Comparison of ENCODE assay signal across 14 mouse cellular contexts in the genomic region with DNA sequence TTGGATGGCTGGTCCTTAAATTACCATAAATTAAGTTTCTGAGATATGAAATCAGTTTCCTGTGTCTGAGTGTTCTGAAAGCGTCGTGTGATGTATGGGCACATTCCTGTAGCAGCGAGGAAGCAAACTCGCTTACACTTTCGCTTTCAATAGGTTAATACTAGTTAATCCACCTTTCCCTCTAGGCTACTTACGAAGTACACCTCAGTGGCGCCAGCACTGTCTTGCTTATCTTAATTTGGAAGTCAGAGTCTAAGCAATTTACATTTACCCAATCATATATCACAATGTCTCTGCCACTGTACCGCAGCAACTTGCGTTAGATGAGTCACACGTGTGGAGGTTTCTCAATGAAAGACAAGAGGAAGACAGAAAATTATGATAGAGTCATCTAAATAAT. TPM values are rescaled to one million over a fixed set of nuclear protein-coding genes. Genes with fewer than 3 reads are reported as not detected.
A peak's percentile ranks its signal among the peaks of the same experiment; 100 is the strongest.
DNase-seq lines count a peak whose midpoint lies in the region; ATAC-seq and TF ChIP-seq lines count a peak whose summit lies in the region.
"Had no signal": no experiment of that assay in that cellular context is flagged by ENCODE, and none has a peak within 500 bp of the region (broad histone marks: within the 10 kb centered on the region; RNA-seq: fewer than 3 reads in every experiment).

No protein-coding gene starts in this region.

- no peaks in the 10 kb centered on the region for H3K79me2 ChIP-seq in macrophage (ENCODE audit: inconsistent target)

- no peak for TF ChIP-seq CTCF in kidney, adult 2 months (conservative IDR thresholded peaks at IDR 0.05; ENCODE audit: insufficient read depth, insufficient read length, low read depth, low read length)

- DNase-seq in kidney, adult 2 months = peak; percentile 17
- no peak for DNase-seq in kidney, postnatal 25 days
- DNase-seq in 416B (ENCODE audit: low read depth) = peak; percentile 66
- DNase-seq in ovary, postnatal 10 days (ENCODE audit: low spot score) = no peak
- DNase-seq in retina, postnatal 1 day = no peak
- no peak for DNase-seq in embryo, embryonic 10 days (ENCODE audit: low spot score)
- DNase-seq: adrenal gland, postnatal 10 days; cerebellum, adult 18-20 months; gastrocnemius, postnatal 25 days; thymus, adult 2 months had no signal

- no peak for TF ChIP-seq POLR2A in kidney, adult 2 months (IDR thresholded peaks at IDR 0.05; ENCODE audit: low read depth, low read length)

- H3K4me1 ChIP-seq in kidney, adult 2 months (ENCODE audit: control insufficient read depth, insufficient read depth, low read length) = peaks cover 4% of the 10 kb centered on the region; the same call in 1 of the 2 replicates

- peak; percentile 86 for ATAC-seq in activated CD4-positive, CD25-positive, alpha-beta regulatory T cell, adult 4 months

- H3K4me3 ChIP-seq in kidney, adult 2 months (ENCODE audit: insufficient read depth, low read depth, low read length) = 0 out of 2 replicates have a peak overlapping the region, but pooled peaks have one; percentile 3
- H3K4me3 ChIP-seq in macrophage (ENCODE audit: inconsistent target) = peak overlapping the region; percentile 27

- H3K27me3 ChIP-seq in kidney, adult 2 months (replicated peaks; ENCODE audit: control insufficient read depth, insufficient read depth, low read length) = no peaks in the 10 kb centered on the region

- no peak overlapping the region for H3K27ac ChIP-seq in kidney, adult 2 months (ENCODE audit: insufficient read depth, low read depth, low read length)
- H3K27ac ChIP-seq in macrophage = no peak overlapping the region

- WGBS in kidney, adult 2 months = 60% methylated on average over 10 of the region's 10 CpGs
- 10% methylated on average over 8 of the region's 10 CpGs for WGBS in macrophage (ENCODE audit: missing documents)

- no peaks in the 10 kb centered on the region for H3K36me3 ChIP-seq in kidney, adult 2 months (ENCODE audit: control insufficient read depth, insufficient read depth, low read length)
- H3K36me3 ChIP-seq in macrophage (ENCODE audit: inconsistent target) = no peaks in the 10 kb centered on the region

RNA-seq across cellular contexts. Expression of a gene that starts 36.3 kb away (rescaled TPM):
- polyA plus RNA-seq in kidney, adult 2 months (2012; rRNA removed) = not detected in 2 replicates
- not detected for polyA plus RNA-seq in activated CD4-positive, CD25-positive, alpha-beta regulatory T cell, adult 4 months (2017; shearing (Covaris generic))
- total RNA-seq in macrophage (2018; cell fraction: chromatin; rRNA removed) = not detected
- total RNA-seq in macrophage (2018; cell fraction: cytosol; rRNA removed) = not detected
- total RNA-seq in macrophage (2018; cell fraction: nucleus; rRNA removed) = not detected
- not detected in 3 replicates for polyA plus RNA-seq in macrophage (2018)
- total RNA-seq: adrenal gland, postnatal 10 days; ES-E14; gastrocnemius, postnatal 25 days had no signal
- polyA plus RNA-seq: large intestine, adult 2 months; thymus, adult 2 months had no signal

RNA-seq across cellular contexts. Expression of a gene that starts 59.0 kb away (rescaled TPM):
- polyA plus RNA-seq in kidney, adult 2 months (2012; rRNA removed) = 9.6 and 10.1 TPM in 2 replicates
- polyA plus RNA-seq in activated CD4-positive, CD25-positive, alpha-beta regulatory T cell, adult 4 months (2017; shearing (Covaris generic)) = 100 to 1,000 TPM; 170 to 178 TPM
- total RNA-seq in macrophage (2018; cell fraction: chromatin; rRNA removed) = 10 to 100 TPM in 18 of 26 experiments, 1 to 10 TPM in 8; 4.3 to 89.4 (median 13.7) TPM
- total RNA-seq in macrophage (2018; cell fraction: cytosol; rRNA removed) = 10 to 100 TPM in 7 of 26 experiments, 1 to 10 TPM in 19; 2.6 to 12.9 (median 8.1) TPM
- 10 to 100 TPM in 10 of 26 experiments, 1 to 10 TPM in 16; 2.6 to 88.1 (median 8.6) TPM for total RNA-seq in macrophage (2018; cell fraction: nucleus; rRNA removed)
- 8.0 to 29.1 TPM (median 14.2 TPM) in 3 replicates for polyA plus RNA-seq in macrophage (2018)

RNA-seq across cellular contexts. Expression of a gene that starts 60.0 kb away (rescaled TPM):
- 13.5 and 16.9 TPM in 2 replicates for polyA plus RNA-seq in kidney, adult 2 months (2012; rRNA removed)
- 10 to 100 TPM; 38.5 to 41.6 TPM for polyA plus RNA-seq in activated CD4-positive, CD25-positive, alpha-beta regulatory T cell, adult 4 months (2017; shearing (Covaris generic))
- total RNA-seq in macrophage (2018; cell fraction: chromatin; rRNA removed) = 10 to 100 TPM in 19 of 26 experiments, 1 to 10 TPM in 7; 2.6 to 39.6 (median 20.7) TPM
- 10 to 100 TPM in 19 of 26 experiments, 1 to 10 TPM in 7; 4.0 to 16.6 (median 13.3) TPM for total RNA-seq in macrophage (2018; cell fraction: cytosol; rRNA removed)
- total RNA-seq in macrophage (2018; cell fraction: nucleus; rRNA removed) = 10 to 100 TPM in 15 of 26 experiments, 1 to 10 TPM in 11; 3.3 to 35.6 (median 11.2) TPM
- 10.6 to 18.2 TPM (median 16.7 TPM) in 3 replicates for polyA plus RNA-seq in macrophage (2018)

Comparison
In these comparisons a context has a peak if more than half of its experiments do, and no peak if none do; other contexts are left out.
1. DNase-seq: peak in kidney, adult 2 months (single experiment) and 416B (single experiment); none in kidney, postnatal 25 days (0 of 2), ovary, postnatal 10 days (single experiment), retina, postnatal 1 day (single experiment) and embryo, embryonic 10 days (single experiment).